Mouse (Mus musculus): ENCODE results near the gene Fgf18. TPM values are rescaled to one million over a fixed set of nuclear protein-coding genes. Genes with fewer than 3 reads are reported as not detected.

Fgf18 gene
- polyA plus RNA-seq, 1 experiment from 2014 or later, result 0.76 TPM

DNA sequence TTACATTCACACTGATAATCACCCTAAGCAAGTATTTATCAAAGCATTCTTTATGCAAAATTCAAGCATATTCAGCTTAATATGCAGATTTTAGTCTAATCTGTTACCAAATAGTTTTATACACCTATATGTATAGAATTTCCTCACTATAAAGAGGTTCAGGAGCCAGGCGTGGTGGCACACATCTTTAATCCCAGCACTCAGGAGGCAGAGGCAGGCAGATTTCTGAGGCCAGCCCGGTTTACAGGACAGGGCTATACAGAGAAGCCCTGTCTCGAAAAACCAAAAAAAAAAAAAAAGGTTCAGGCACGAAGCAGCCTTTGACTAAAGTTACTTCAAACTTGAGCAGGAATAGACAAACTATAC is 4.6 kb upstream of the Fgf18 start:
- ATAC-seq (replicated peaks; ENCODE audit: low FRiP score, low read depth), result no peak
- Histone ChIP-seq H3K4me3 (replicated peaks; ENCODE audit: low read depth, low read length) (no peak overlapping the region), H3K4me1 (replicated peaks; ENCODE audit: insufficient read depth, low read length) (peaks cover 6% of the 10 kb centered on the region; the same call in 1 of the 2 replicates), H3K9ac (ENCODE audit: low read depth, low read length) (no peak overlapping the region), H3K9me3 (replicated peaks; ENCODE audit: low read length) (no peaks in the 10 kb centered on the region), H3K4me2 (ENCODE audit: low read length) (no peak overlapping the region), H3K27me3 (ENCODE audit: insufficient read depth, low read length) (no peaks in the 10 kb centered on the region; the same call in 1 of the 2 replicates), H3K36me3 (ENCODE audit: insufficient read depth, low read length) (peaks cover 40% of the 10 kb centered on the region), H3K27ac (no peak overlapping the region)
- WGBS, result 85% methylated on average over 4 of the region's 4 CpGs
- TF ChIP-seq CTCF (IDR thresholded peaks at IDR 0.05; ENCODE audit: low read depth), result no peak
- DNase-seq (ENCODE audit: low spot score), result no peak

- Histone ChIP-seq H3K4me1 (replicated peaks; ENCODE audit: insufficient read depth, low read length) (peaks cover 6% of the 10 kb centered on the region; the same call in 1 of the 2 replicates), H3K27ac (no peak overlapping the region), H3K4me2 (ENCODE audit: low read length) (no peak overlapping the region), H3K9me3 (replicated peaks; ENCODE audit: low read length) (no peaks in the 10 kb centered on the region), H3K9ac (ENCODE audit: low read depth, low read length) (no peak overlapping the region), H3K36me3 (ENCODE audit: insufficient read depth, low read length) (peaks cover 36% of the 10 kb centered on the region), H3K4me3 (replicated peaks; ENCODE audit: low read depth, low read length) (no peak overlapping the region), H3K27me3 (ENCODE audit: insufficient read depth, low read length) (no peaks in the 10 kb centered on the region; the same call in 1 of the 2 replicates)
- ATAC-seq (replicated peaks; ENCODE audit: low FRiP score, low read depth) (no peak), DNase-seq (ENCODE audit: low spot score) (no peak)
- 68% methylated on average over 3 of the region's 3 CpGs for WGBS
- no peak for TF ChIP-seq CTCF (IDR thresholded peaks at IDR 0.05; ENCODE audit: low read depth)
These were observed 4.1 kb upstream of the Fgf18 start for GRCm38 (mm10) chr11:33151128-33151779.

DNA sequence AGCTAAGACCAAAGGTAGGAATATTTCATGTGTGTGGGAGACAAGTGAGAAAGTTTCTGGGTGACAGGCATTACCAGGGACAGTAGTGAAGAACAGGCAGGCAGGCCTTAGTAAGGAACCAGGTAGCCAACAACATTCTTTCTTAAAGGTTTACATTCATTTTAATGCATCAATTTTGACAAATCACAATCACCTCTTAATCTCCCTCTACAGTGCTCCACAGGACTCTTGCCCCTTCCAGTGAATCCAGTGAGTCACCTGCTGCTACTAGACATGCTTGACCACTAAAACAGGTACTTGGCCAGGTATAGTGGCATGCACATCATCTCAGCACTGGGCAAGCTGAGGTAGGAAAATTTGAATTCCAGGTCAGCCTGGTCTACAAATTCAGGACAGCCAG is 3.2 kb upstream of the Fgf18 start:
- H3K4me1 ChIP-seq (replicated peaks; ENCODE audit: insufficient read depth, low read length), result peaks cover 6% of the 10 kb centered on the region; the same call in 1 of the 2 replicates
- no peak overlapping the region for H3K9ac ChIP-seq (ENCODE audit: low read depth, low read length)
- ATAC-seq (replicated peaks; ENCODE audit: low FRiP score, low read depth), result no peak
- H3K4me2 ChIP-seq (ENCODE audit: low read length), result no peak overlapping the region
- H3K4me3 ChIP-seq (replicated peaks; ENCODE audit: low read depth, low read length), result no peak overlapping the region
- no peak for DNase-seq (ENCODE audit: low spot score)
- H3K9me3 ChIP-seq (replicated peaks; ENCODE audit: low read length), result no peaks in the 10 kb centered on the region
- no peak overlapping the region for H3K27ac ChIP-seq
- peaks cover 31% of the 10 kb centered on the region for H3K36me3 ChIP-seq (ENCODE audit: insufficient read depth, low read length)
- no peaks in the 10 kb centered on the region; the same call in 1 of the 2 replicates for H3K27me3 ChIP-seq (ENCODE audit: insufficient read depth, low read length)
- no peak for TF ChIP-seq CTCF (IDR thresholded peaks at IDR 0.05; ENCODE audit: low read depth)

GRCm38 (mm10) chr11:33149453-33149852 is 2.3 kb upstream of the Fgf18 start:
- ATAC-seq (replicated peaks; ENCODE audit: low FRiP score, low read depth), result no peak
- no peak overlapping the region for H3K9ac ChIP-seq (ENCODE audit: low read depth, low read length)

GRCm38 (mm10) chr11:33149088-33149436 is 1.9 kb upstream of the Fgf18 start:
- no peak for TF ChIP-seq CTCF (IDR thresholded peaks at IDR 0.05; ENCODE audit: low read depth)
- ATAC-seq (replicated peaks; ENCODE audit: low FRiP score, low read depth), result no peak
- Histone ChIP-seq H3K4me2 (ENCODE audit: low read length) (no peak overlapping the region), H3K4me1 (replicated peaks; ENCODE audit: insufficient read depth, low read length) (peaks cover 6% of the 10 kb centered on the region; the same call in 1 of the 2 replicates), H3K27ac (no peak overlapping the region), H3K27me3 (ENCODE audit: insufficient read depth, low read length) (no peaks in the 10 kb centered on the region; the same call in 1 of the 2 replicates), H3K4me3 (replicated peaks; ENCODE audit: low read depth, low read length) (no peak overlapping the region), H3K36me3 (ENCODE audit: insufficient read depth, low read length) (peaks cover 26% of the 10 kb centered on the region), H3K9ac (ENCODE audit: low read depth, low read length) (no peak overlapping the region), H3K9me3 (replicated peaks; ENCODE audit: low read length) (no peaks in the 10 kb centered on the region)
- DNase-seq (ENCODE audit: low spot score), result no peak
- WGBS, result 12% methylated on average over 3 of the region's 3 CpGs

More at GRCm38 (mm10) chr11:33149453-33149852, 2.3 kb upstream of the Fgf18 start:
- Histone ChIP-seq H3K9me3 (replicated peaks; ENCODE audit: low read length) (no peaks in the 10 kb centered on the region), H3K4me2 (ENCODE audit: low read length) (no peak overlapping the region), H3K4me3 (replicated peaks; ENCODE audit: low read depth, low read length) (no peak overlapping the region), H3K27ac (no peak overlapping the region), H3K27me3 (ENCODE audit: insufficient read depth, low read length) (no peaks in the 10 kb centered on the region; the same call in 1 of the 2 replicates), H3K4me1 (replicated peaks; ENCODE audit: insufficient read depth, low read length) (peaks cover 6% of the 10 kb centered on the region; the same call in 1 of the 2 replicates), H3K36me3 (ENCODE audit: insufficient read depth, low read length) (peaks cover 30% of the 10 kb centered on the region)
- no peak for DNase-seq (ENCODE audit: low spot score)
- TF ChIP-seq CTCF (IDR thresholded peaks at IDR 0.05; ENCODE audit: low read depth), result no peak

DNA sequence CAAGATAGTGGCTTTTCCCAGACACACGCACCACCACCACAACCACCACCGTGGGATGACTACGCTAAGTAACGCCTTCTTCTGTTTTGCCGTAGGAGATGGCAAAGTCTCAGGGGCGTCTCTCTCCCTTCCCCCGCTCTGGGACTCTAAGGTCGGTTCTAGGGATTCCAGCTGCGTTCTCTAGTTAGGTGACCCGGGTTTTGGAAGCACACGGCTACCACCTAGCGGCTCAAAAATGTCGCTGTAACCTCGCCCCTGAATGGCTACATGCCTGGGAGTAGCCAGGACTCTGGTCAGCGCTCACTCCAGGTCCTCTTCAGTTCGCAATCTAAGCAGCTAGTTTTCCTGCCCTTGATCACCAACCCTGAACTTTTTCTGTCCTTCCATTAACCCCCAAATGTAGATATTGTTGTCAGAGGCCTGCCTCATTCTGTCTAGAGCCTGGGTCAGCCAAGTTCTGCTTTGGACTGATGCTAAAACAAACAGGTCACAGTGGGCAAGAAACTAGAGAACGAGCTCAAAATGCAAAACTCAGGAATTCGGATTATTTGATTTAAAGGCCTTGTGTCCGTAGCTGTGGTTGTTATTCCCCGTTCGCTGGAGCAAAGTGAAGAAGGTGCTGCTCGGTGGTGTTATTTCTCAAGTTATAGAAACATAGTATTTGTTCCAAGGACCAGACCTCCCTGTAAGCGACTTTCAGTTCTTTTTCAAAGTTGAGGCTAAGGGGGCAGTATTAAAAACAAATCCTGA is 1.3 kb upstream of the Fgf18 start:
- Histone ChIP-seq H3K4me1 (replicated peaks; ENCODE audit: insufficient read depth, low read length) (peaks cover 6% of the 10 kb centered on the region; the same call in 1 of the 2 replicates), H3K27ac (no peak overlapping the region), H3K36me3 (ENCODE audit: insufficient read depth, low read length) (peaks cover 20% of the 10 kb centered on the region), H3K9me3 (replicated peaks; ENCODE audit: low read length) (no peaks in the 10 kb centered on the region), H3K4me2 (ENCODE audit: low read length) (peak overlapping the region; percentile 94), H3K9ac (ENCODE audit: low read depth, low read length) (no peak overlapping the region), H3K4me3 (replicated peaks; ENCODE audit: low read depth, low read length) (peak overlapping the region; percentile 52), H3K27me3 (ENCODE audit: insufficient read depth, low read length) (no peaks in the 10 kb centered on the region; the same call in 1 of the 2 replicates)
- 4% methylated on average over 23 of the region's 23 CpGs for WGBS
- ATAC-seq (replicated peaks; ENCODE audit: low FRiP score, low read depth), result peak; percentile 80
- peak; percentile 98 for DNase-seq (ENCODE audit: low spot score)
- peak; percentile 87 for TF ChIP-seq CTCF (IDR thresholded peaks at IDR 0.05; ENCODE audit: low read depth)
